Mouse (Mus musculus): ENCODE data around the gene Fut8. TPM values are rescaled to one million over a fixed set of nuclear protein-coding genes. Genes with fewer than 3 reads are reported as not detected.
A peak's percentile ranks its signal among the peaks of the same experiment; 100 is the strongest.
"Not testable (repeated sequence)": the region's sequence is repeated elsewhere in the genome, so short reads cannot be mapped to it uniquely, and the experiment has no call there.

Fut8 gene
- polyA plus RNA-seq, 1 experiment from 2014 or later: 30.3 TPM

- H3K27ac ChIP-seq: no peak overlapping the region
- WGBS: 59% methylated on average over 3 of the region's 3 CpGs
- no peaks in the 10 kb centered on the region for H3K27me3 ChIP-seq
- H3K9me3 ChIP-seq: no peaks in the 10 kb centered on the region
- no peaks in the 10 kb centered on the region for H3K36me3 ChIP-seq
- H3K9ac ChIP-seq: no peak overlapping the region
- no peaks in the 10 kb centered on the region for H3K4me1 ChIP-seq
- H3K4me2 ChIP-seq: no peak overlapping the region
- H3K4me3 ChIP-seq: no peak overlapping the region
- ATAC-seq (ENCODE audit: borderline replicate concordance, extremely low read depth, low FRiP score, low TSS enrichment): no peak
Observed at GRCm38 (mm10) chr12:77511631-77512030, 273.7 kb downstream of the Fut8 start.

DNA sequence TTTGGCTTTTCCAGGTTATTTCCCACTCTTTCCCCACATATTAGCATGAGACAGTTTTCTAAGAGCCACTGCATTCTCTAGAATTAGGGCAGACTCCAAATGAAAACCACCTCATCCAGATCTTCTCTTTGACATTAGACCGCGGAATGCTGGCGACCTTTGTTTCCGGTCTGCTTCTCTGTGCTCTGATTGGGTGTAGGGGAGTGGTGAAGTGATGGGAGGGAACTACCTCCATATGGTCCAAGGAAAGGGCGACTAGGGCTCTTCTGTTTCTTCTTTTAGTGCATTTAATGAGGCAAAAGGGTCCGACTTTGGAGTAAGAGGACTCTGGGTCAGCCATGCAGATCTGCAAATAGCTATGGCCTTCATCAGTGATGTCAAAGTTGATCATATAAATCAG is 278.9 kb downstream of the Fut8 start:
- Histone ChIP-seq H3K27ac (no peak overlapping the region), H3K36me3 (no peaks in the 10 kb centered on the region), H3K4me1 (no peaks in the 10 kb centered on the region), H3K9ac (no peak overlapping the region), H3K4me2 (no peak overlapping the region), H3K9me3 (no peaks in the 10 kb centered on the region), H3K4me3 (no peak overlapping the region), H3K27me3 (no peaks in the 10 kb centered on the region)
- WGBS: 85% methylated on average over 6 of the region's 6 CpGs
- no peak for ATAC-seq (ENCODE audit: borderline replicate concordance, extremely low read depth, low FRiP score, low TSS enrichment)

DNA sequence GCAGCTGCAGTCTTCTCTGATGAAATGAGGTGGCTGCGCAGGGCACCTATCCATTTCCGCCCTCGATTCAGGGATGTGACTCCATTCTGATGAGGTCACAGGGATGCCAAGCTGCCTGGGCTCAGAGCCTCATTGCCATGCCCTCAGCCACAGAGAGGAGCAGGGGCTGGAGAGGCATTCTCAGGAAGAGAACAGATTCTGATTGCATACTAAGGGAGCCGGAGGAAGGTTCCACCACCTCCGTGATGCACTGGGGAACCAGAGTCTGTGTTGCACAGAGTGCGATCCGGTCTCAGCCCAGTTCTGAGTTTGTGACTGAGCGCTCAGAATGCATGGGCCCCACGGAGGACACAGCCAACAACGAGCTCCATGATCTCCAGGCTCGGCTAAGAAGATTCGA is 279.8 kb downstream of the Fut8 start:
- 88% methylated on average over 12 of the region's 12 CpGs for WGBS
- Histone ChIP-seq H3K27ac (no peak overlapping the region), H3K4me3 (no peak overlapping the region), H3K4me2 (no peak overlapping the region), H3K9ac (no peak overlapping the region), H3K9me3 (no peaks in the 10 kb centered on the region), H3K36me3 (no peaks in the 10 kb centered on the region), H3K4me1 (no peaks in the 10 kb centered on the region), H3K27me3 (no peaks in the 10 kb centered on the region)
- no peak for ATAC-seq (ENCODE audit: borderline replicate concordance, extremely low read depth, low FRiP score, low TSS enrichment)

DNA sequence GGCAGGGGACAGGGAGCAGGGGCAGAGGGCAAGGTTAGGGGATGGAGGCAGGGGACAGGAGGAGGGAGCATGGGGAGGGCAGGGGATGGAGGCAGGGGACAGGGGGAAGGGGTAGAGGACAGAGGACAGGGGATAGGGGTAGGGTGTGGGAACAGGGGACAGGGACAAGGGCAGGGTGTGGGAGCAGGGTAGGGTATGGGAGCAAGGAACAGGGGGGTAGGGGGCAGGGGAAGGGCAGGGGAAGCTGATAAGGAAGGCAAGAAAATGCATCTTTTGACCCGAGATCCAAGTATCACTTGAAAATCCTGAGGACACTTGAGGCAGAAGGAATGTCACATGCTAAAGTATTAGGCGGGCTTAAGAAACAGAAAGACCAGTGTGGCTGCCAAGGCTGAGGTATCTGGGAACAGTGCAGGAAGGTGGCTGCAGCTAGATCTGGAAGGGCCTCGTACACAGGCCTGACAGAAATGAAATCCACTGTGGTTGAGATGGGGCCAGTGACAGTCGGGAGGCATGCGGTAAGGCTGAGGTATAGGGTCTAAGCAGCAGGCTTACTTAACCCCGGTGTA is 281.7 kb downstream of the Fut8 start:
- H3K4me2 ChIP-seq: no peak overlapping the region
- ATAC-seq (ENCODE audit: borderline replicate concordance, extremely low read depth, low FRiP score, low TSS enrichment): peak; percentile 90
- H3K27me3 ChIP-seq: no peaks in the 10 kb centered on the region
- WGBS: 53% methylated on average over 6 of the region's 6 CpGs
- no peaks in the 10 kb centered on the region for H3K9me3 ChIP-seq
- no peak overlapping the region for H3K4me3 ChIP-seq
- H3K4me1 ChIP-seq: no peaks in the 10 kb centered on the region
- H3K9ac ChIP-seq: no peak overlapping the region
- H3K36me3 ChIP-seq: no peaks in the 10 kb centered on the region
- peak overlapping the region; percentile 38 for H3K27ac ChIP-seq

DNA sequence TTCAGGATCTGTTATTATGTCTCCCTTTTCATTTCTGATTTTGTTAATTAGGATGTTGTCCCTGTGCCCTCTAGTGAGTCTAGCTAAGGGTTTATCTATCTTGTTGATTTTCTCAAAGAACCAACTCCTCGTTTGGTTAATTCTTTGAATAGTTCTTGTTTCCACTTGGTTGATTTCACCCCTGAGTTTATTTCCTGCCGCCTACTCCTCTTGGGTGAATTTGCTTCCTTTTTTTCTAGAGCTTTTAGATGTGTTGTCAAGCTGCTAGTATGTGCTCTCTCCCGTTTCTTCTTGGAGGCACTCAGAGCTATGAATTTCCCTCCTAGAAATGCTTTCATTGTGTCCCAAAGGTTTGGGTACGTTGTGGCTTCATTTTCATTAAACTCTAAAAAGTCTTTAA is 286.1 kb downstream of the Fut8 start:
- not testable (repeated sequence) for H3K27ac ChIP-seq; ATAC-seq (ENCODE audit: borderline replicate concordance, extremely low read depth, low FRiP score, low TSS enrichment); H3K4me2 ChIP-seq; H3K9ac ChIP-seq; H3K4me1 ChIP-seq; H3K9me3 ChIP-seq; H3K27me3 ChIP-seq; H3K4me3 ChIP-seq; H3K36me3 ChIP-seq
- WGBS: 62% methylated on average over 4 of the region's 4 CpGs
